Mouse (Mus musculus): ENCODE measurements around the gene Mroh7.
A peak's percentile ranks its signal among the peaks of the same experiment; 100 is the strongest.

- TF ChIP-seq POLR2A (IDR thresholded peaks at IDR 0.05; ENCODE audit: low read depth, low read length) = no peak
- TF ChIP-seq CTCF (conservative IDR thresholded peaks at IDR 0.05; ENCODE audit: insufficient read depth, insufficient read length, low read depth, low read length) = peak; percentile 95
Measured at GRCm38 (mm10) chr4:106708408-106708807, 22.3 kb downstream of the Mroh7 start.

All from kidney, adult 2 months (tissue).